Mouse (Mus musculus): Measurements from ENCODE around the gene Tcf3. TPM values are rescaled to one million over a fixed set of nuclear protein-coding genes. Genes with fewer than 3 reads are reported as not detected.

Tcf3 gene
- polyA plus RNA-seq, 1 experiment from 2014 or later, result 41.9 TPM

GRCm38 (mm10) chr10:80459236-80459635 lies 25.8 kb upstream of the Tcf3 start:
- H3K4me3 ChIP-seq (ENCODE audit: low read length), result no peak overlapping the region
- H3K27ac ChIP-seq (ENCODE audit: low read length), result no peak overlapping the region
- no peak overlapping the region for H3K9ac ChIP-seq (ENCODE audit: low read length)
- H3K36me3 ChIP-seq (ENCODE audit: control insufficient read depth, insufficient read depth), result no peaks in the 10 kb centered on the region
- 76% methylated on average over 10 of the region's 10 CpGs for WGBS
- H3K9me3 ChIP-seq (replicated peaks; ENCODE audit: control insufficient read depth, low read length), result no peaks in the 10 kb centered on the region
- no peak for ATAC-seq (replicated peaks; ENCODE audit: extremely low read depth, insufficient read depth, low FRiP score)
- no peak overlapping the region for H3K4me2 ChIP-seq (ENCODE audit: low read depth, low read length)
- peaks cover 7% of the 10 kb centered on the region for H3K4me1 ChIP-seq (ENCODE audit: control insufficient read depth, insufficient read depth, low read length)
- no peaks in the 10 kb centered on the region for H3K27me3 ChIP-seq (ENCODE audit: control insufficient read depth, insufficient read depth, low read length)

- Histone ChIP-seq H3K36me3 (ENCODE audit: control insufficient read depth, insufficient read depth) (no peaks in the 10 kb centered on the region), H3K4me1 (ENCODE audit: control insufficient read depth, insufficient read depth, low read length) (no peaks in the 10 kb centered on the region), H3K4me2 (ENCODE audit: low read depth, low read length) (no peak overlapping the region), H3K27me3 (ENCODE audit: control insufficient read depth, insufficient read depth, low read length) (peaks cover 4% of the 10 kb centered on the region; the same call in 1 of the 2 replicates), H3K9me3 (replicated peaks; ENCODE audit: control insufficient read depth, low read length) (no peaks in the 10 kb centered on the region), H3K4me3 (ENCODE audit: low read length) (no peak overlapping the region), H3K27ac (ENCODE audit: low read length) (no peak overlapping the region), H3K9ac (ENCODE audit: low read length) (no peak overlapping the region)
- ATAC-seq (replicated peaks; ENCODE audit: extremely low read depth, insufficient read depth, low FRiP score), result no peak
- WGBS, result 84% methylated on average over 5 of the region's 5 CpGs
These were observed 22.2 kb upstream of the Tcf3 start for GRCm38 (mm10) chr10:80455697-80456096.

- no peaks in the 10 kb centered on the region for H3K9me3 ChIP-seq (replicated peaks; ENCODE audit: control insufficient read depth, low read length)
- H3K36me3 ChIP-seq (ENCODE audit: control insufficient read depth, insufficient read depth), result no peaks in the 10 kb centered on the region
- 72% methylated on average over 5 of the region's 5 CpGs for WGBS
- H3K4me1 ChIP-seq (ENCODE audit: control insufficient read depth, insufficient read depth, low read length), result no peaks in the 10 kb centered on the region
- peaks cover 6% of the 10 kb centered on the region; the same call in 1 of the 2 replicates for H3K27me3 ChIP-seq (ENCODE audit: control insufficient read depth, insufficient read depth, low read length)
- H3K9ac ChIP-seq (ENCODE audit: low read length), result no peak overlapping the region
- H3K4me3 ChIP-seq (ENCODE audit: low read length), result no peak overlapping the region
- no peak for ATAC-seq (replicated peaks; ENCODE audit: extremely low read depth, insufficient read depth, low FRiP score)
- no peak overlapping the region for H3K4me2 ChIP-seq (ENCODE audit: low read depth, low read length)
- H3K27ac ChIP-seq (ENCODE audit: low read length), result no peak overlapping the region
These were observed 21.3 kb upstream of the Tcf3 start for GRCm38 (mm10) chr10:80454781-80455180.

GRCm38 (mm10) chr10:80453601-80454000 lies 20.2 kb upstream of the Tcf3 start:
- H3K4me3 ChIP-seq (ENCODE audit: low read length), result no peak overlapping the region
- no peak overlapping the region for H3K9ac ChIP-seq (ENCODE audit: low read length)
- 31% methylated on average over 10 of the region's 10 CpGs for WGBS
- no peak overlapping the region for H3K27ac ChIP-seq (ENCODE audit: low read length)
- H3K27me3 ChIP-seq (ENCODE audit: control insufficient read depth, insufficient read depth, low read length), result peaks cover 6% of the 10 kb centered on the region; the same call in 1 of the 2 replicates
- no peak for ATAC-seq (replicated peaks; ENCODE audit: extremely low read depth, insufficient read depth, low FRiP score)
- no peaks in the 10 kb centered on the region for H3K4me1 ChIP-seq (ENCODE audit: control insufficient read depth, insufficient read depth, low read length)
- H3K4me2 ChIP-seq (ENCODE audit: low read depth, low read length), result no peak overlapping the region
- H3K36me3 ChIP-seq (ENCODE audit: control insufficient read depth, insufficient read depth), result no peaks in the 10 kb centered on the region
- H3K9me3 ChIP-seq (replicated peaks; ENCODE audit: control insufficient read depth, low read length), result no peaks in the 10 kb centered on the region

- H3K9ac ChIP-seq (ENCODE audit: low read length), result no peak overlapping the region
- H3K4me1 ChIP-seq (ENCODE audit: control insufficient read depth, insufficient read depth, low read length), result peaks cover 2% of the 10 kb centered on the region; the same call in 1 of the 2 replicates
- no peak overlapping the region for H3K4me2 ChIP-seq (ENCODE audit: low read depth, low read length)
- H3K27ac ChIP-seq (ENCODE audit: low read length), result no peak overlapping the region
- H3K36me3 ChIP-seq (ENCODE audit: control insufficient read depth, insufficient read depth), result no peaks in the 10 kb centered on the region
- no peak for ATAC-seq (replicated peaks; ENCODE audit: extremely low read depth, insufficient read depth, low FRiP score)
- H3K4me3 ChIP-seq (ENCODE audit: low read length), result no peak overlapping the region
- peaks cover 12% of the 10 kb centered on the region for H3K27me3 ChIP-seq (ENCODE audit: control insufficient read depth, insufficient read depth, low read length)
- H3K9me3 ChIP-seq (replicated peaks; ENCODE audit: control insufficient read depth, low read length), result no peaks in the 10 kb centered on the region
- WGBS, result 18% methylated on average over 6 of the region's 6 CpGs
These were observed 17.2 kb upstream of the Tcf3 start for GRCm38 (mm10) chr10:80450599-80450998.

- peak; percentile 44 for ATAC-seq (replicated peaks; ENCODE audit: extremely low read depth, insufficient read depth, low FRiP score)
- no peaks in the 10 kb centered on the region for H3K36me3 ChIP-seq (ENCODE audit: control insufficient read depth, insufficient read depth)
- peaks cover 2% of the 10 kb centered on the region; the same call in 1 of the 2 replicates for H3K4me1 ChIP-seq (ENCODE audit: control insufficient read depth, insufficient read depth, low read length)
- H3K9me3 ChIP-seq (replicated peaks; ENCODE audit: control insufficient read depth, low read length), result no peaks in the 10 kb centered on the region
- 0 out of 2 replicates have a peak overlapping the region, but pooled peaks have one; percentile 4 for H3K9ac ChIP-seq (ENCODE audit: low read length)
- no peak overlapping the region; the same call in 1 of the 2 replicates for H3K4me3 ChIP-seq (ENCODE audit: low read length)
- no peak overlapping the region for H3K27ac ChIP-seq (ENCODE audit: low read length)
- WGBS, result 8% methylated on average over 26 of the region's 26 CpGs
- H3K27me3 ChIP-seq (ENCODE audit: control insufficient read depth, insufficient read depth, low read length), result peaks cover 9% of the 10 kb centered on the region
- H3K4me2 ChIP-seq (ENCODE audit: low read depth, low read length), result peak overlapping the region; percentile 47
These were observed 12.6 kb upstream of the Tcf3 start for GRCm38 (mm10) chr10:80445898-80446601.

- Histone ChIP-seq H3K4me3 (ENCODE audit: low read length) (no peak overlapping the region), H3K27ac (ENCODE audit: low read length) (no peak overlapping the region), H3K27me3 (ENCODE audit: control insufficient read depth, insufficient read depth, low read length) (peaks cover 6% of the 10 kb centered on the region), H3K36me3 (ENCODE audit: control insufficient read depth, insufficient read depth) (no peaks in the 10 kb centered on the region), H3K9ac (ENCODE audit: low read length) (no peak overlapping the region), H3K4me1 (ENCODE audit: control insufficient read depth, insufficient read depth, low read length) (peaks cover 2% of the 10 kb centered on the region; the same call in 1 of the 2 replicates), H3K4me2 (ENCODE audit: low read depth, low read length) (no peak overlapping the region), H3K9me3 (replicated peaks; ENCODE audit: control insufficient read depth, low read length) (no peaks in the 10 kb centered on the region)
- ATAC-seq (replicated peaks; ENCODE audit: extremely low read depth, insufficient read depth, low FRiP score), result 0 out of 2 replicates have a peak, but pooled peaks have one; percentile 24
- WGBS, result 24% methylated on average over 1 of the region's 1 CpGs
These were observed 11.6 kb upstream of the Tcf3 start for GRCm38 (mm10) chr10:80445052-80445451.

GRCm38 (mm10) chr10:80444339-80445045 lies 11.0 kb upstream of the Tcf3 start:
- 39% methylated on average over 5 of the region's 5 CpGs for WGBS
- Histone ChIP-seq H3K4me1 (ENCODE audit: control insufficient read depth, insufficient read depth, low read length) (peaks cover 2% of the 10 kb centered on the region; the same call in 1 of the 2 replicates), H3K36me3 (ENCODE audit: control insufficient read depth, insufficient read depth) (no peaks in the 10 kb centered on the region), H3K27me3 (ENCODE audit: control insufficient read depth, insufficient read depth, low read length) (peaks cover 6% of the 10 kb centered on the region), H3K9ac (ENCODE audit: low read length) (no peak overlapping the region), H3K4me3 (ENCODE audit: low read length) (no peak overlapping the region), H3K9me3 (replicated peaks; ENCODE audit: control insufficient read depth, low read length) (no peaks in the 10 kb centered on the region), H3K4me2 (ENCODE audit: low read depth, low read length) (no peak overlapping the region), H3K27ac (ENCODE audit: low read length) (no peak overlapping the region)
- no peak for ATAC-seq (replicated peaks; ENCODE audit: extremely low read depth, insufficient read depth, low FRiP score)
